Mouse (Mus musculus) right cerebral cortex, postnatal 14 days (tissue): ENCODE results near the gene Ppp3ca.

Experiments used
- DNase-seq: peaks from one replicate; pipeline ENCODE4 v3.0.0; 2022

The Ppp3ca gene

DNA sequence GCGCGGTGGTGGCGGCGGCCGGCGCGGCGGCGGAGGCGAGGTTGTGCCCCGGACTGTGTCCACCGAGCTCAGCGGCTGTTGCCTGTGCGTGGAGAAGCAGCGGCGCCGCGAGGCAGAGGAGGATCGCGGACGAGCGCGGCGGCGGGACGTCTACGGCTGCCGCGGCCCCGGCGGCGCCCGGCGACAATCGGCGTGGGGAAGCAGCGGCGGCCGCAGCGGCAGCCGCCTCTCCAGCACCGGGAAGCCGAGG is at the start of gene Ppp3ca:
Ppp3ca (plus strand) TSS at position 15 of the 250 bp plus-strand sequence.
- DNase-seq, result no peak

DNA sequence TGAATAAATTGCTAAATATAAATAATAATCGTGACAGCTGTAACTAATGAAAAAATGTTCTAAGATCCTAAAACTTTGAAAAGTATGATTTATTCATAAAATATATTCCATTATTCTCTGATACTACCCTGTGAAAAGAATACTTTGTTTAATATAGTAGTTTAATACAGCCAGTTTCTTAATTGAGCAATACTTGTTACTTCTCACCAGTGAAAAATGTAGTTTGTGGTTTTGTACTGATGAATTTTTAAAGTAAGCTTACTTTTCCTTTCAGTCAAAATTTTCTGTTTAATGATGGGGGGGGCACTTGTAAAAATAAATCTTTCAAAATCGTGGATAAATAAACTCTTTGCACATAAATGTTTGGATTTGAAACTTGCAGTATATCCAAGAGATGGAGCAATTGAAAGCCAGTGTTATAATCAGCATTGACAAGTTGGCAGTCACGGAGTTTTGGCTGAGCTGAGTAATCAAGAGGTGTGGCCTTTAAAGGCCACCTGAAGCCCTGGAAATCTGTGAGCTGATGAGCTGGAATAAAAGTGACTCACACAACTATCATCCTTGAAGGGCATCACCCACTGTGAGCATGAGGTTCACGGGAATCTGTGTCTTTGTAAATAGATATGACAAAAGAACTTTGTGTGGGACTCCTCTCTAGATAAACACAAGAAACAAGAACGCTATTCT is 29.2 kb upstream of the Ppp3ca start:
- DNase-seq, result no peak

DNA sequence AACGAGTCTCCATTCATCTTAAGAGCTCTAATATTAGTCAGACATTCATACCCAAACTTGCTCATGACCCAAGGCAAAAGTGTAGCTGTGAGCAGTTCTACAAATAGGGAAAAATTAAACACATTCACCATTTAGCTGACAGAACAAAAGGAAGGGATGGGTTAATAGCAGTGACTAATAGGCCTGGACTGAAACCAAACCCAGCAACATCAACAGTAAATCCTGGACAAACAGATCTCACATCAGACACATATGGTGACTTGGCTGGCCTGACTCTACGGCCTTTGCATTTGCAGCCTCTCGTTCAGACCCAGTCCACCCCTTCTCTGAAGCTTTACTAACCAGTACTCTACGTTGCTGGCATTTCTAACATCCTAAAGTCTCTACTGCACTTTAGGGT is 19.0 kb upstream of the Ppp3ca start:
- no peak for DNase-seq

DNA sequence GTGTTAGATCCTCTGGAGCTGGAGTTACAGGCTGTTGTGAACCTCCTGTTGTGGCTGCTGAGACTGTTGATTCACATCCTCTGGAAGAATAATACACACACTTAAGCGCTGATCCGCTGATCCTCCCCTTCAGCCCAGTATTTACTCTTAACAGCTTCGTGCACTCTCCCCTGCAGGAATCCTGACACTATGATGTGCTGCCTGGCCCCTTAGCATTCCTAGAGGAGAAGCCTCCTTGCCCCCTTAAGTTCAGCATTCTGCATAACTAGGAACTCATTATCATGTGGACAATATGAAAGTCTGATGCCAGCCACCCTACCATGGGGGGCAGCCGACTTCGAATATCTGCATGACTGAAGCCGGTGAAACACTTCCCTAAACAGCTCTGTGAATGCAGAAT is 18.4 kb upstream of the Ppp3ca start:
- DNase-seq, result no peak

DNA sequence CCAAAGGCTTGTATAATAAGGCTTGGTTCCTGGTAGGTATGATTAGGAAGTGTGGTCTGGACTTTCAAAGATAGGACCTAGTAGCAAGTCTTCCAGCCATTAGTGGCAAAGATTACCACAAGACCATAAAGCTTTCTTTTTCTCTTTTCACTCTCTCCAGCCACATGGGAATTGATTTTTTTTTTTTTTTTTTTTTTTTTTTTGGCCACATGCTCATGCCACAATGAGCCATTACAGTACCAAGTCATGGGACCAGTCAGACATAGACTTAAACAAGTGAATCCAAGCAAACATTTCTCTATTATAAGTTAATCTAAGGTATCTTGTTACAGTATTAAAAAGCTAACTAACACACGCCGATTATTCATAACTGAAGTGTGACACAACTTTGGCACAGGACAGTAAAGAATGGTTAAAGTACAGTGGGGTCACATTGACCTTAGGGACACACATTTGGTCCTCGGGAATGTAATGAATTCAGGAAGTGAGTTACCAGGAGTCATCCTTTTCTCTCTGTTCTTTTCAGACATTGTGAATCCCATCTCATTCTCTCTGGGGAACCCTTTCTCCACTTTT is 13.4 kb upstream of the Ppp3ca start:
- DNase-seq, result no peak

DNA sequence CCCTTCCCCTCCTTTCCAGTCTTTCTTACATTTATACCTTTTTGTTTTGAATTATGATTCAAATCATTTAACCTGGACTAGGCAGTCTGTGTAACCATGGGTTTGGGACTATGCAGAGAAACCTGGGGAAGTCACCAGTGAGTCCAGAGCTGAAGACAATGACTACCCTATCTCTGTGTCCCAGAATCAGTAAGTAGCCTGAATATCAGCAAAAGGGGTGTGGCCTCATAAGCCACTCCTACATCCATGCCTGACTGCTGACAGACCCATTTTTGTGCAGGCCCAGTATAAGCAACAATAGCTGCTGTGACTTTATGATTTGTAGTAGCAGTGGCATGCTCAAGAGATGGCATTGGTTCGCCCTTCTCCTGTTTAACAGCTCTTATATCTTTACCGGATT is 11.2 kb upstream of the Ppp3ca start:
- DNase-seq, result no peak

DNA sequence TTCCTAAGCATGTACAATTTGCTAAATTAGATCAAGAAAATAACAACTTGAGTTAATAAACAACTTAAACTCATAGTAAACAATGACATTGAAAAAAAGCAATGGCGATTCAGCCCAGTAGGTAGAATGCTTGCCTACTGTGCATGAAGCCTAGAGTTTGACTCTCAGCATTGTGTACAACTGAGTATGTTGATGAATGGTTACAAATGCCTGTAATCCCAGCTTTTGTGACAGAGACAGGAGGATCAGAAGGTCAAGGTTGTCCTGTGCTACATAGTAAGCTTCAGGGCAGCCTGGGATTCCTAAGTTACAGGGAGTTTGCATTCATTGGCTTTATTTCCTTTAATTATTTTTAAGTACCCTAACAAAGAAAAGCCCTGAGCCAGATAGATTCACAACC is 4.8 kb upstream of the Ppp3ca start:
- no peak for DNase-seq

DNA sequence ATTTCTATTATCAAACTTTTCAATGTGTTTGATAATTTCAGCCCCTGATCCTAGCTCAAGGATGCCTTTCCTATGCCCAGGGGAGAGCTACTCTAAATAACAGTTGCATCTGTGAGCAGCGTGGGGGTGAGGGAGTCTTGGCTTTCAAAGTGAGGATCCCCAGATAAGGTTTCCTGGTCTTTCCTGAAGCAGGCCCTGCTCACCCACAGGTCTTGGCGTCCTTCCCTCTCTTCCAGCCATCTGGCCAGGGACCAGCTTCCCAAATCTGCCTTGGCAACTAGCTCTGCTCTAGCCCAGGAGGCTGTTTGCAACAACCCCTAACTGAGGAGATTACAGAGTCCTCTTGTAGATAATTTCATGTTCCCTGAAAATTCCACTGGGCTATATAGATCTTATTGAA is 1.9 kb upstream of the Ppp3ca start:
- peak; percentile 41 for DNase-seq

DNA sequence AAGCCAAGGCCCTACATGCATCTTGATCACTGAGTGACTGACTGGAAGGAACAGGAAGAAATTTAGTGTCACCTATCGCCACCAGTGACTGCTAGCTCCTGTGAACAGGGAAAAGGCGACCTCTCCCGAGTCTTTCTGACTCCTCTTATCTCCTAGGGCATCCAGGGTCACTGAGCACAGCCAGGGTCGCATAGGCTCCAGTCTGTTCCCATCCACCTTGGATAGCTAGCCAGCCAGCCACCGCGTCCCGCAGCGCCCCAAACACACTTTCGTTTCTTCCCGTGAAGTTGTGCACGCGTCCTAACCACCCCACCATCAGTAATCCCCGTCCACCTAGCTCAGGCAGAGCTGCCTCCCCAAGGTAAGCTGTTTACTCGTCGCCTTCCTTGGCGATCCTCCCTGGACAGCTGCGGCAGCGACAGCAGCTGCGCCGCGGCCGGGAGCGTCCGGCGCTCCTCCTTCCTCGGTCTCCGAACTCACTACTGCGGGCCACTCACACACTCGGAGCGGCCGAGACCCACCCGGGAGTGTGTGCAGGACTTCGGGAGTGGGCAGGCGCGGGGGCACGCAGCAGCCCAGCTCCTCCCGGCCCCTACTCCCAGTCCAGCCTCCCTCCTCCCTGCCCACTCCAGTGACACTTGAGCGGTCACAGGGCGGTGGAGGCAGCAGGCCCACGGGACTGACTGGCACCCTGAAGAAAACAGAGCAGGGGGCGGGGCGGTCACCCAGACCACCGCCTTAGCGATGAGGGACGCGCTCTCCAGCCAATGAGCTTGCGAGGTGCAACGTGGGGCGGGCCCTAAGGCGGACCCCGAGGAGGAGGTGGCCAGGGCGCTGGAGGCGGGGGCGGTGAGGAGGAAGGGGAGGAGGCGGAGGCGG is 454 bp upstream of the Ppp3ca start:
- peak; percentile 100 for DNase-seq

DNA sequence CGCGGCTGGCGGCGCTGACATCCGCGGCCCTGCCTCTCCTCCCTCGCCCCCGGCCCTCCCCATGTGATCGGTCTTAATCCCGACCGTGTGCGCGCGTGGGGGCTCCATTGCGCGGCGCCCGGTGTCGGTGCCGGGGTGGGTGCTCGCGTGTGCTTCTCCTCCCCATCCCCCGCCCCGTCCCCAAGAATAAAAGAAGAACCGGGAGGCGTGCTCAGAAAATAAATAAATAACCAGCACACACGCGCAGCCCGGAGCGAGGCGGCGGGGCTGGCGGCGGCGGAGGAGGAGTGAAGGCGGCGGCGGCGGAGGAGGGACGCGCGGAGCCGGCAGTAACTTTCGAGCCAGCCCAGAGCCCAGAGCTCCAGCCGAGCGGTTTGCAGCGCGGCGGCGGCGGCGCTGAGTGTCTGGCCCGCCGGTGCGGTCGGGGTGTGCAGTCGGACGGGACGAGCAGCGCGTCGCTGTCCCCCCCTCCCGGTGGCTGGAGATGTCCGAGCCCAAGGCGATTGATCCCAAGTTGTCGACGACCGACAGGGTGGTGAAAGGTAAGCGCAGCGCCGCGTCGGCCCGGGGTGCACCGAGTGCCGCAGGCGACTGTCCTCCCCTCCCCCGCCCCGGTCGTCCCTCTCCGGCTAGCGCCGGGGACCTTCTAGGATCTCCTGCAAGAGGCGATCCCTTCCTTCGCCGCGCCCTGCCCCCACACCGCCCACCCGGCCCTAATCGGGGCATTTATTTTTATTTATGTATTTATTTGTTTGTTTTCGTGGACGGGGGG is 622 bp downstream of the Ppp3ca start:
- peak; percentile 74 for DNase-seq

DNA sequence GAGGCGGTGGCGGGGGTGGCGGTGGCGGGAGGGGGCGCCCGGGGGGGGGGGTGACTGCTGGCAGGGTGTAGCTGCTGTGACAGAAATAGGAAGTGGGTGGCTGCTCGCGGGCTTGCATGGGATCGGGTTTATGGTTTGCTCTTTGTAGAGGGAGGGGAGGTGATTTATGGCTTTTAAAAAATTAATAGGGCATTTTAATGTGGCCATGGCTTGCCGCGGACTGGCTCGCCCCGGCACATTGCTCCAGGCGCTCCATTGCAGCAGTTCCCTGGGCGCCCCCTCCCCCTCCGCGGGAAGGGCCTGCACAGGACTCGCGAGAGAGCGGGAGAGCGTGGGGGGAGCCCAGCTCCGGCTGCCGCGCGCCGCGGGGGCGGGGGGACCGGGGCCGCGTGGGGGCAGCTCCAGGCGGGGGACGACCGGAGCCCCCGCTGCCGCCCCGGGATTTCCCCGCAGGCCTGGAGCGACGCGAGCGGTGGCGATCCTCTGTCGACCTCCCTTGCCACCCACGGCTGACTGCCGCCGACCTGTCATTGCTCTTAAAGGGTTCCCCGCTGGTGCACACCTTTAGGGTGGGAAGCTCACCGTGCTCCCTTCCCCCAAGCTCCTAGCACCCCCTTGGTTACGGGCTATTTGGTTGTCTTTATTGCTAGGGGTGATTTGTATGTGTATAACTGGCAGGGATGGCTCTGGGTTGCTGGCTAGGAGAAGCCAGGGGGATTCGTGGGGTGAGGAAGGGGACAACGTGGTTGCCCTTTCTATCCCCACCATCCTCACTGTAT is 1.4 kb downstream of the Ppp3ca start:
- DNase-seq, result peak; percentile 85

DNA sequence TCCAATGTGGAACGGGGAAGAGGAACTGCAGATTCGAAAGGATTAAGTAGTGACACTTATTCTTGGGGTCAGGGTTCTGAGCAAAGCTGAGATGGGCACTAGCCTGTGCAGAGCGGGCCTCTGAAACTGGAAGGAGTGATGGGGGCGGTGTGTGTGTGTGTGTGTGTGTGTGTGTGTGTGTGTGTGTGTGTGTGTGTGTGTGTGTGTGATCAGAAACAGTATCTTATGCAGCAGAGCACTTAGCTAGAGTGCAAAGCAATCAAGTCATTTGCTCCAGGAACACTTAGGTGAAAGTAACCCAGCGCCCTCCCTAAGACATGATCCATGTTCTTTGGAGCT is 2.0 kb downstream of the Ppp3ca start:
- no peak for DNase-seq

DNA sequence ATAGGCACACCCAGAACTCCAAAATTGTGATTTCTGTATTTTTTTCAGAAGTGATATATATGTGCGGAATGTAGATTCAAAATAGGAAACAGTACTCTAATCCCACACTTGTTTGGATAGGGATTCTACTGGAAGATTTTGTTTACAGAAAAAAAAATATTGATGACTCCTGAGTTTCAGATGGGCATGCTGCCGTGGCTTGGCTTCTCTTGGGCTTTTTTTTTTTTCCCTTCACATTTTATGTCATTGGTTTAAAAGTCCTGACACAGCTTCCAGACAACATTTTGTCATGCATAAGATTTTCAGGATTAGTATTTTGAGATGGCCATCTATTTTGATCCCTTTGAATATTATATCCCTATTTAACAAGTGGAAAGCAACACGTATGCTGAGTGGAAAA is 2.9 kb downstream of the Ppp3ca start:
- no peak for DNase-seq

DNA sequence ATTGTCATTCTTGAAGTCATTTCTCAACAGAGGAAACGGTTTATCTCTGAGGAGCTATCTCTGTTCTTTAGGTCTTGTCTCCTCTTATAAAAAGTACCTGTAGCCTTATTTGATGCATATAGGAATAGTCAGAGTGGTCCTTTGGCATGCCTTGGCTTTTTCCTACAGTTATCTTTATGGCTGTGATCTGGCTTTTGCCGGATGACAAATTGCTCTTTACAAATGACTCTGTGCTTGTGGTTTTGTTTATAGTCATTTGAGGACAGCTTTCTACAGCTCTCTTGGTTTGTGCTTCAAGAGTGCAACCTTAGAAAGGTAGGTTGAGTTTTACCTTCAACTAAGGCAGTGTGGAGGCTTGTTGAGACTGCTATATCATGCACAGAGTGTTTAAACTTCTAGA is 3.4 kb downstream of the Ppp3ca start:
- no peak for DNase-seq

DNA sequence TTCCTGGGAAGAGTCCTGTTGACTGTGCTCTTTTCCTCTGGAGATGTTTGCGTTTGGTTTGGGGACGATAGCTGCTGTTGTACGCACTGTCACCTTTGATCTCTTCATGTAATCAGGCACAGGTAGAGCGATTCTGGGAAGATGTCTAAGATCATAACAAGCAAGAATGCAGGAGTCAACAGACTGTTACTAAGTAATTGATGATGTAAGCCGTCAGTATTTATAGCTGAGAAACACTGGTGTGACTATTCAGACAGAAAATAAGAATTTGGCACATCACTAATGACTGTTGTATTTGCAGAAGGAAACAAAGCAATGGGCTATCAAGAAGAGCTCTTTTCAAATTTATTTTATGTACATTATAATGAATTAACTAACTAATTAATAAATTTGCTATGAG is 4.6 kb downstream of the Ppp3ca start:
- DNase-seq, result no peak

DNA sequence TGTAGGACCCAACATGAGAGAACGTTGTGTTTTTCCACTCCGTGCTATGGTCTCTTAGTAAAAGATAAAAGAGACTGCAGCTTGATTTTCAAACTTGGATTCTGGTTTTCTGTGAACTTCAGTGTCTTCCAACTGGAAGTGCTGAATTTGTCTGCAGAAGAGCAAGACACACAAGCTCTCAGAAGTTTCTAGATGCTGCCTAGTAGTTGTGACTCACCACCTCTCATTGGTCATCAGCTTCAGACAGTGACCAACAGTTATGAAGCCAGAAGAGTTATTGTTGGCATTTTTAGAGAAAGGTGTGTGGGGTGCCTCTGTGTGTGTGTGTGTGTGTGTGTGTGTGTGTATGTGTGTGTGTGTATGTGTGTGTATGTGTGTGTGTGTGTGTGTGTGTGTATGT is 7.1 kb downstream of the Ppp3ca start:
- DNase-seq, result no peak

DNA sequence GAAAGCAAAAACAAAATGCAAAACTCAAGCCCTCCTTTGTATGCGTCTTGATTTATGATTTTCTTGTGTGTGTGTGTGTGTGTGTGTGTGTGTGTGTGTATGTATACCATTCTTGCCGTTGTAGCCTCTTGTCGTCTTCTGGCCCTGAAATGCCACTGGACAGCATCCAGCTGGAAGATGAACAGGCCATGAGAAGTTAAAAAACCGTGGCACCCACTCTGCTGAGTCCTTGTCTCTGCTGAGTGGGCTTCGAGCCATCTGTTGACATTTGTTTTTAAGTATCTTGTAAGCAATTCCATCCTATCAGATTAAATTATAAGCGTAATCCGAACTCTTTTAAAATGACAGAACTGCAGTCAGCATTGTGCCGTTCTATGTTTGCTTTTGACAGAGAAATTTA is 8.5 kb downstream of the Ppp3ca start:
- no peak for DNase-seq

DNA sequence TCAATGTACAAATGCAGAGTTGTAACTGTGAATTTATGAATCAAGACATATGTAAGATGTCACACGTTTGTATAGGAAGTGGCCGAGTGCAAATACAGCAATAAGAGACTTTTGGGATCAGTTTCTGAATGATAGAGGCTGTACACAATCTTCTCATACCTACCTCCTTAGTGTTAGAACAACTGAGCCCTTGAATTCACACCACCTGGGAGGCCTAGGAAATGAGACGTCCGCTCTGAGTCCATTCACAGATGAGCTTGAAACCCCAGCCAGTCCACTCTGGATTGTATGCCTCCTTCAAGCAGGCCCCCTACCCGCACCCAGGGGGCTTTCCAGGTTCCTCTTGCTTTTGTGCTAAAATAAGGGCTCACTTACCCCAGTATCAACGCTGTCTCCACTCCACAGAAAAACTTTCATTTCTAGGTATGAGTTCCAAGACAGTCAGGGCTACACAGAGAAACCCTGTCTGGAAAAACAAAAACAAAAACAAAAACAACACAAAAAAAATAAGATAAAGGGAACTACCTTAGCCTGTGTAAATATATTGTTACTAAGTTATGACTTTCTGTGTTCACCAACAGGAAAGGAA is 10.1 kb downstream of the Ppp3ca start:
- no peak for DNase-seq

DNA sequence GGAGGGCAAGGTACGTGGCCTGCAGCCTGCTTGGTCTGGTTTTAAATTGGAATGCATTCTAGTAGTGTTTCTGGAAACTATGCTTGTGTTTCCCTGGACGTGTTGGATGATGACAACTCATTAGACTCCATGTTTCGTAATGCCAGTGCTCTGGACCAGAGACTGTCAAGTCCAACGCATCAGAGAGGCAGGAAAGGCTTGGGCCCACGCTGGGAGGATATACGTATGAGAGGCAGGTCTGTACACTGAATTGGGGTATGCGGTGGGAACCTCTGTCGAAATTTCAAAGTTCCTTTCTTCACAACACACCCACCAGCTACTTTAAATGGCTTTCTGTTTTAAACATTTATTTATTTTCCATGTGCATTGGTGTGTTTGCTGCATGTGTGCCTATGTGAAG is 12.3 kb downstream of the Ppp3ca start:
- DNase-seq, result no peak

DNA sequence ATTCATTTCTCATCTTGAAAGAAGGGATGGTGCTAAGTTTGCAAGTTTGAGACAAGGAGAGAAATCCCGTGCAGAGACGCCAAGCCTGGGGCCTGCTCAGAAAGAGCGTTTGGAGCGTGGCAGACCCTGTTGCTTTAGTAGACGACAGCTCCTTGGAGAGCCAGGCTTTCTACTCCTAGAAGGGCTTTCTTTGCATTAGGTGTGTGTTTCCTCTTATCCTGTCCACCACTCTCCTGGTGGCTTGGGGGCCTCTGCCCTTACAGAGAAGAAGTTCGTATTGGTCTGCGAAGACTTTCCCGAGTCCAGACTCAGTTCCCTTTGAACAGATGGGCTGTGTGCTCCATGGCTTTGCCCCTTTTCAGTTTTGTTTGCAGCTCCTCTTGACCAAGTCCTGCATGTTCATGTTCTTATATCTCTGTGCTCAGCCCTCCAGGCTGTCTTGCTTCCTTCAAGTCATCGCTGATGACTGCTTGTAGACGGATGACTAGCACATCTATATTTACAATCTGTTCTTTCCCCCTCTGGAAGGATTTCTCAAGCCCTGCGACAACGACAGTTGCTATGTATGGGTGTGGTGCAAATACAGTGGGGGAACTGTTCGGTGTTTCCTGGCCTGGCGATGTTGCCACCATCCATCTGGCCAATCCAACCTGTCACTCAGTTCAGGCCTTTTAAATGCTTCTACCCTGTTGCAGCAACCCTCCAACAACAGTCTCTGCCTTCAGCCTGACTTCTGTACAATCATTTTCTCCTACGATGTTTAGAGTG is 14.5 kb downstream of the Ppp3ca start:
- no peak for DNase-seq

DNA sequence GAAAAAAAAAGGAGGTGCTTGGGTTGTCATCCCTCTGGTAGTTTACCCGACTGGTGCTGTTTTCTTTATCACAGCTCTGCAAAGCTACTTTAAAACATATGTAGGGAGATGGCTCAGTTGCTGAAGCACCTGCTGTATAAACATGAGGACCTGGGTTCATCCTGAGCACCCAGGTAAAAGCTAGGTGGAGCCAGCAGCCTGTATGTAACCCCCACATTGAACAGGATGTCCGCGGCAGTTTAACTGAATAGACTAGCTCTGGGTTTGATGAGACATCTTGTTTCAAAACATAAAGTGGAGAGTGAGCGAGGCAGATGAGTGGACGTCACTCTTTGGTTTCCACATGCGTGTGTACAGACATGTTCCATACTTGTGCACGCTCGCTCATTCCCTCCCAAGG is 16.5 kb downstream of the Ppp3ca start:
- DNase-seq, result no peak

DNA sequence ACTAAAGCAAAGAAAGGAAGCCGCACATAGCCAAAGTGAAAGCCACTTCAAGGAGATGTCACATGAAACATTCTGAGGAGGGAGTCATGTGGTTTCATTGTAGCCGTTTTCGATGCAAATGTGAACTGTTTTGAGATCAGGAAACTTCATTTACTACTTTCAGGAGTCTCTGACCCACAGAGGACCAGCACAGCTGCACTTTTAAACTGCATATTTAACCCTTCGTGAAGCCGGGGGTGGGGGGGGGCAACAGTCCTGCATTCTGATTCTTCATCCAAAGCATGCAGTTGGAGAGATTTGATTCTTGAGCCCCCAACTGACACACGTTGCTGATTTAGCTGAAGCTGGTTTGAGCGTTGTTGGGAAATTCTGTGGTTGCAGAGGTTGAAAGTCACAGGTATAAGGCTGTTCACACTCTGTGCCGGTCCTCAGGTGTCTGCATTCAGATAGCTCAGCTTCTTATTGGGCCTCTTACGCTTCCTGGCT is 18.2 kb downstream of the Ppp3ca start:
- no peak for DNase-seq
